Mouse (Mus musculus) megakaryocyte, embryonic 14.5 days (primary cell): ENCODE results near the gene Lrrc10b. TPM values are rescaled to one million over a fixed set of nuclear protein-coding genes. Genes with fewer than 3 reads are reported as not detected.

Source experiments
- H3K27me3 ChIP-seq: replicated peaks from 2 replicates; pipeline ENCODE3; 2012; ENCODE audit warnings: inconsistent platforms
- H3K36me3 ChIP-seq: replicated peaks from 2 replicates; pipeline ENCODE3; 2012; ENCODE audit warnings: low read length, inconsistent platforms, mixed read lengths
- H3K4me1 ChIP-seq: 2 replicates; pipeline ENCODE4 v1.6.1; 2012; ENCODE audit warnings: inconsistent platforms
- H3K4me3 ChIP-seq: replicated peaks from 2 replicates; pipeline ENCODE3; 2012; ENCODE audit warnings: moderate library complexity, mild to moderate bottlenecking, inconsistent platforms
- H3K9me3 ChIP-seq: 2 replicates; pipeline ENCODE4 v1.6.1; 2012; ENCODE audit warnings: inconsistent platforms
- FLI1 ChIP-seq: IDR thresholded peaks from 2 replicates; pipeline ENCODE4 v1.6.1; 2012; ENCODE audit warnings: low read length, inconsistent platforms, mixed read lengths
- GATA1 ChIP-seq: IDR thresholded peaks from 3 replicates; pipeline ENCODE4 v1.6.1; 2012; ENCODE audit warnings: mixed read lengths, low read length, inconsistent platforms, borderline replicate concordance
- polyA plus RNA-seq: library from polyadenylated mRNA; stranded (reverse); fragments of >175 nt; gene quantifications from 2 replicates; pipeline ENCODE4 v1.2.3, GENCODE M21; 2012; ENCODE audit warnings: low replicate concordance; ENCODE audit not compliant: insufficient read depth

Lrrc10b gene
- polyA plus RNA-seq, 1 experiment: 0.12 TPM

- Histone ChIP-seq H3K27me3 (peaks cover 86% of the 10 kb centered on the region), H3K4me3 (no peak overlapping the region), H3K9me3 (no peaks in the 10 kb centered on the region), H3K36me3 (no peaks in the 10 kb centered on the region), H3K4me1 (peaks cover 4% of the 10 kb centered on the region)
- TF ChIP-seq FLI1 (no peak), GATA1 (no peak)
Measured at GRCm38 (mm10) chr19:10413701-10414242, 43.5 kb downstream of the Lrrc10b start.

Other genes with a start within 250 kb of the Lrrc10b start
- gene Myrf, start 216.7 kb downstream of the Lrrc10b start, polyA plus RNA-seq: 0.34 and 0.56 TPM in 2 replicates
- gene Dagla, start 152.6 kb downstream of the Lrrc10b start, polyA plus RNA-seq: 0.29 and 1.1 TPM in 2 replicates
- not detected in 2 replicates for gene Syt7, start 68.4 kb downstream of the Lrrc10b start, polyA plus RNA-seq
- 2.2 and 23.1 TPM in 2 replicates for gene Ppp1r32, start 25.5 kb upstream of the Lrrc10b start, polyA plus RNA-seq
- gene Cpsf7, start 67.8 kb upstream of the Lrrc10b start, polyA plus RNA-seq: 6.9 and 11.1 TPM in 2 replicates
- 1.5 and 8.7 TPM in 2 replicates for gene Sdhaf2, start 68.7 kb upstream of the Lrrc10b start, polyA plus RNA-seq
- 0.85 and 2.7 TPM in 2 replicates for gene Tmem216, start 98.8 kb upstream of the Lrrc10b start, polyA plus RNA-seq
- 19.0 and 19.6 TPM in 2 replicates for gene Cyb561a3, start 119.7 kb upstream of the Lrrc10b start, polyA plus RNA-seq
- 2.5 and 5.2 TPM in 2 replicates for gene Tmem138, start 119.9 kb upstream of the Lrrc10b start, polyA plus RNA-seq
- 9.8 and 16.8 TPM in 2 replicates for gene Ddb1, start 147.9 kb upstream of the Lrrc10b start, polyA plus RNA-seq
- 3.5 and 7.3 TPM in 2 replicates for gene Tkfc, start 148.2 kb upstream of the Lrrc10b start, polyA plus RNA-seq
- gene Vwce, start 176.7 kb upstream of the Lrrc10b start, polyA plus RNA-seq: 0.46 TPM in 1 of 2 replicates, not detected in the other
- not detected in 2 replicates for gene Pga5, start 220.6 kb upstream of the Lrrc10b start, polyA plus RNA-seq
- gene Vps37c, start 231.3 kb upstream of the Lrrc10b start, polyA plus RNA-seq: 60.2 and 90.5 TPM in 2 replicates